Mouse (Mus musculus): Measurements from ENCODE around the gene Nt5c2. TPM values are rescaled to one million over a fixed set of nuclear protein-coding genes. Genes with fewer than 3 reads are reported as not detected.

Nt5c2 gene
- polyA plus RNA-seq, 1 experiment from 2014 or later, result 23.0 TPM

- ATAC-seq, result no peak
- Histone ChIP-seq H3K27me3 (replicated peaks; ENCODE audit: control insufficient read depth, insufficient read depth, low read length) (no peaks in the 10 kb centered on the region), H3K9ac (ENCODE audit: low read depth, low read length) (no peak overlapping the region), H3K4me2 (replicated peaks; ENCODE audit: low read depth) (no peak overlapping the region), H3K4me1 (replicated peaks; ENCODE audit: control insufficient read depth, insufficient read depth, low read length) (no peaks in the 10 kb centered on the region), H3K36me3 (ENCODE audit: control insufficient read depth, insufficient read depth) (peaks cover 25% of the 10 kb centered on the region), H3K27ac (ENCODE audit: low read depth, low read length) (no peak overlapping the region), H3K4me3 (ENCODE audit: low read depth, low read length) (no peak overlapping the region), H3K9me3 (ENCODE audit: control insufficient read depth) (no peaks in the 10 kb centered on the region)
- WGBS, result 86% methylated on average over 3 of the region's 3 CpGs
- no peak for TF ChIP-seq CTCF (IDR thresholded peaks at IDR 0.05; ENCODE audit: low read depth)
Observed at GRCm38 (mm10) chr19:47036596-47036995, 21.6 kb upstream of the Nt5c2 start.

- no peak for ATAC-seq
- Histone ChIP-seq H3K27me3 (replicated peaks; ENCODE audit: control insufficient read depth, insufficient read depth, low read length) (no peaks in the 10 kb centered on the region), H3K27ac (ENCODE audit: low read depth, low read length) (no peak overlapping the region), H3K4me1 (replicated peaks; ENCODE audit: control insufficient read depth, insufficient read depth, low read length) (no peaks in the 10 kb centered on the region), H3K36me3 (ENCODE audit: control insufficient read depth, insufficient read depth) (peaks cover 20% of the 10 kb centered on the region), H3K9me3 (ENCODE audit: control insufficient read depth) (no peaks in the 10 kb centered on the region), H3K9ac (ENCODE audit: low read depth, low read length) (no peak overlapping the region), H3K4me3 (ENCODE audit: low read depth, low read length) (no peak overlapping the region), H3K4me2 (replicated peaks; ENCODE audit: low read depth) (no peak overlapping the region)
- TF ChIP-seq CTCF (IDR thresholded peaks at IDR 0.05; ENCODE audit: low read depth), result no peak
- WGBS, result 89% methylated on average over 4 of the region's 4 CpGs
Observed at GRCm38 (mm10) chr19:47034916-47035315, 20.0 kb upstream of the Nt5c2 start.

DNA sequence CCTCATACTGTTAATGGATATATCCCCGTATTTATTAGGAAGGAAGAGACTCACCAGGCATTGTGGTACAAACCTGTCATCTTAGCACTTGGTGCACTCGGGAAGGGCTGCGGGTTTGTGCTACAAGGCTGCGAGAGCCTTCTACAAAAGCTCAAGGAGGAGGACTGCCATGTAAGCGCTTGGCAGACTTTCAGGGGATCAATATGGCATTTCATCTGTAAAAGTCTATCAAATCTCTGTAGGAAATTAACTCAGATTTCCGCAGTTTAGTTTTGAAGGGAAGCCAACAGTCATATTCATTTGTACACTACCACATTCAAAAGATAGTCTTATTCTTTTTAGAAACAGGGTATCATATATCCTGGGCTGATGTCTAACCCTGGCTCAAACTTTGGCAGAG, 16.8 kb upstream of the Nt5c2 start:
- no peak for ATAC-seq
- WGBS, result 93% methylated on average over 6 of the region's 6 CpGs
- Histone ChIP-seq H3K36me3 (ENCODE audit: control insufficient read depth, insufficient read depth) (peaks cover 15% of the 10 kb centered on the region), H3K27ac (ENCODE audit: low read depth, low read length) (no peak overlapping the region), H3K4me3 (ENCODE audit: low read depth, low read length) (no peak overlapping the region), H3K4me1 (replicated peaks; ENCODE audit: control insufficient read depth, insufficient read depth, low read length) (no peaks in the 10 kb centered on the region), H3K9me3 (ENCODE audit: control insufficient read depth) (no peaks in the 10 kb centered on the region), H3K4me2 (replicated peaks; ENCODE audit: low read depth) (no peak overlapping the region), H3K9ac (ENCODE audit: low read depth, low read length) (no peak overlapping the region), H3K27me3 (replicated peaks; ENCODE audit: control insufficient read depth, insufficient read depth, low read length) (no peaks in the 10 kb centered on the region)
- no peak for TF ChIP-seq CTCF (IDR thresholded peaks at IDR 0.05; ENCODE audit: low read depth)

DNA sequence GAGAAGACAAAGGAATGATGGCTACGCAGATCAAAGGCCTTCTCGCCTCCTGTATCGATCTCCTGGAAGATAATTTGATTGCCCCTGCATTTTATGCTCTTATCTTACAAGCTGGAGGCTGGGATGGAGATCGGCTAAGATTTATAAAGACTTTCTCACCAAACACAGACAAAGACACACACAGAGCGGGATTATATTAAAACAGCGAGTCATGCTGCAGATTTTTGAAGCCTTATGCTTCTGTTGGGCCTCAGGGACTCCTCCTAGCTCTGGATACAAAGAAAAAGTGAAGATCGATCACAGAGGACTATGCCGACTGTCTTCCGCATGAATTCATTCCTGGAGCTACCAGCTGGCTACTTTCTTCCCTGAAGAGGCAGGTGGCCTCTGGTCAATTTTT, 14.8 kb upstream of the Nt5c2 start:
- H3K4me1 ChIP-seq (replicated peaks; ENCODE audit: control insufficient read depth, insufficient read depth, low read length), result no peaks in the 10 kb centered on the region
- no peak for TF ChIP-seq CTCF (IDR thresholded peaks at IDR 0.05; ENCODE audit: low read depth)
- no peaks in the 10 kb centered on the region for H3K9me3 ChIP-seq (ENCODE audit: control insufficient read depth)
- H3K9ac ChIP-seq (ENCODE audit: low read depth, low read length), result no peak overlapping the region
- no peaks in the 10 kb centered on the region for H3K27me3 ChIP-seq (replicated peaks; ENCODE audit: control insufficient read depth, insufficient read depth, low read length)
- H3K4me3 ChIP-seq (ENCODE audit: low read depth, low read length), result no peak overlapping the region
- WGBS, result 75% methylated on average over 9 of the region's 9 CpGs
- ATAC-seq, result no peak
- H3K36me3 ChIP-seq (ENCODE audit: control insufficient read depth, insufficient read depth), result peaks cover 15% of the 10 kb centered on the region
- no peak overlapping the region for H3K27ac ChIP-seq (ENCODE audit: low read depth, low read length)
- no peak overlapping the region for H3K4me2 ChIP-seq (replicated peaks; ENCODE audit: low read depth)

DNA sequence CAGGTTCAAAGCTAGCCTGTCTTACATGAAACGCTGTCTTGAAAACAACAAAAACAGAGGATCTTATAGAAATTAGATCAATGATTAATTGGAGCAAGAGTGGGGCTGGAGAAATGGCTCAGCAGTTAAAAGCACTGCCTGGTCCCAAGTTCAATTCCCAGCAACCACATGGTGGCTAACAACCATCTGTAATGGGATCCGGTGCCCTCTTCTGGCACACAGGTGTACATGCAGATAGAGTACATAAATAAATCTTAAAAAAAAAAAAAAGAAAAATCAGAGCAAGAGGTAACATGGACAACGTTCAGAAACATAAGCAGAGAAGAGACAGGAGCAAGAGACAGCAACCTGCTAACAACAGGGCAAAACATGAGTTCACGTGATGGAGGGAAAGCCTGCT, 11.6 kb upstream of the Nt5c2 start:
- H3K27ac ChIP-seq (ENCODE audit: low read depth, low read length), result no peak overlapping the region
- no peak overlapping the region for H3K4me3 ChIP-seq (ENCODE audit: low read depth, low read length)
- H3K4me2 ChIP-seq (replicated peaks; ENCODE audit: low read depth), result no peak overlapping the region
- H3K4me1 ChIP-seq (replicated peaks; ENCODE audit: control insufficient read depth, insufficient read depth, low read length), result no peaks in the 10 kb centered on the region
- WGBS, result 88% methylated on average over 4 of the region's 4 CpGs
- no peaks in the 10 kb centered on the region for H3K36me3 ChIP-seq (ENCODE audit: control insufficient read depth, insufficient read depth)
- no peak overlapping the region for H3K9ac ChIP-seq (ENCODE audit: low read depth, low read length)
- no peak for ATAC-seq
- H3K9me3 ChIP-seq (ENCODE audit: control insufficient read depth), result no peaks in the 10 kb centered on the region
- peak; percentile 19; the same call in 1 of the 2 replicates for TF ChIP-seq CTCF (IDR thresholded peaks at IDR 0.05; ENCODE audit: low read depth)
- H3K27me3 ChIP-seq (replicated peaks; ENCODE audit: control insufficient read depth, insufficient read depth, low read length), result no peaks in the 10 kb centered on the region

DNA sequence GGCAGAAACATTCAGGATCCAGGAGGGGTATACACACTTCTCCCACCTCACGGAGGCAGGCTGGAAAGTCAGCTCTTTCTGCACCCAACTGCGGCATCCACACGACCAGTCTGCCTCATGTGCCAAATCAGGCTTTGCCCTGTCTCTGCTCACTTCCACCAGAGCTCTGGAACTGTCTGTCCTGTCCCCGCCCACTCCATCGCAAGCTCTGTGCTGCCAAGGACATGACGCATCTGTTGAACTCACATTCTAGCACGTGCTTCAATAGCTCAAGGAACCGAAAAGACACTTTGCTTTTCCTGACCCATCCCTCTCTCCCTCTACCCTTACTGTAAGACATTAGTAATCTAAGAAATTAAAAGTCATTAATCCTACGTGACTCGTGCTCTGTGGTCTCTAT, 10.0 kb upstream of the Nt5c2 start:
- no peak overlapping the region for H3K4me2 ChIP-seq (replicated peaks; ENCODE audit: low read depth)
- no peak overlapping the region for H3K27ac ChIP-seq (ENCODE audit: low read depth, low read length)
- H3K4me1 ChIP-seq (replicated peaks; ENCODE audit: control insufficient read depth, insufficient read depth, low read length), result no peaks in the 10 kb centered on the region
- no peaks in the 10 kb centered on the region for H3K9me3 ChIP-seq (ENCODE audit: control insufficient read depth)
- H3K4me3 ChIP-seq (ENCODE audit: low read depth, low read length), result no peak overlapping the region
- H3K36me3 ChIP-seq (ENCODE audit: control insufficient read depth, insufficient read depth), result no peaks in the 10 kb centered on the region
- ATAC-seq, result no peak
- H3K9ac ChIP-seq (ENCODE audit: low read depth, low read length), result no peak overlapping the region
- 55% methylated on average over 10 of the region's 10 CpGs for WGBS
- no peaks in the 10 kb centered on the region for H3K27me3 ChIP-seq (replicated peaks; ENCODE audit: control insufficient read depth, insufficient read depth, low read length)
- TF ChIP-seq CTCF (IDR thresholded peaks at IDR 0.05; ENCODE audit: low read depth), result no peak

- Histone ChIP-seq H3K4me3 (ENCODE audit: low read depth, low read length) (no peak overlapping the region), H3K36me3 (ENCODE audit: control insufficient read depth, insufficient read depth) (no peaks in the 10 kb centered on the region), H3K27ac (ENCODE audit: low read depth, low read length) (no peak overlapping the region), H3K4me2 (replicated peaks; ENCODE audit: low read depth) (no peak overlapping the region), H3K9ac (ENCODE audit: low read depth, low read length) (no peak overlapping the region), H3K4me1 (replicated peaks; ENCODE audit: control insufficient read depth, insufficient read depth, low read length) (no peaks in the 10 kb centered on the region), H3K9me3 (ENCODE audit: control insufficient read depth) (no peaks in the 10 kb centered on the region), H3K27me3 (replicated peaks; ENCODE audit: control insufficient read depth, insufficient read depth, low read length) (no peaks in the 10 kb centered on the region)
- 74% methylated on average over 13 of the region's 13 CpGs for WGBS
- TF ChIP-seq CTCF (IDR thresholded peaks at IDR 0.05; ENCODE audit: low read depth), result no peak
- no peak for ATAC-seq
Observed at GRCm38 (mm10) chr19:47023546-47023945, 8.6 kb upstream of the Nt5c2 start.

All from intestine, postnatal 0 days (tissue).